Mouse (Mus musculus) adrenal gland, adult 18-20 months (tissue): ENCODE data around the gene Enpp5. TPM values are rescaled to one million over a fixed set of nuclear protein-coding genes. Genes with fewer than 3 reads are reported as not detected.

Experiments
- DNase-seq, 2 experiments: peaks; one replicate each; pipeline ENCODE4 v3.0.0; 2021 to 2022; ENCODE audit warnings: low spot score in 2 of 2
- total RNA-seq, 2 experiments: library from RNA; stranded (reverse); gene quantifications; 1 replicate in 1 of 2; 2 replicates in 1 of 2; pipeline ENCODE4 v1.2.3; 2021

The Enpp5 gene
- total RNA-seq, 2 experiments from 2014 or later, result 63.8 to 76.2 TPM

DNA sequence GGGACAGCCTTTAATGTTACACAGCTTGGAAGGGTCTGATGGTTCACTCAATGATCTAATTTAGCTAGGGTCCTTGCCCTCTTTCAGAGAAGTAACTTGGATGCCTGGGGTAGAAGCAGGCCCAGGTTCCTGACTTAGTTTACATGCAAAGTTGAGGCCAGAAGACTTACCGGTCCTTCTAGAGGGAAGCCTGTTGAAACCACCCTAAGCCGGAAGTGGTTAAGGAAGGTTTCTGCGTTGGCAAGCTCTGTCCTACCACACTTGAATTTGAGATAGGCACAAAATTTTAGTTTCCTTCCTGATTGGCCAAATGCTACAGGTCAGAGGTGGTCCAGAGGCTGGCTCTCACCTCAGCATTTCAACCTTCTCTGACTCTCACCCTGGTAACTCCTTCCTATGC, 9.6 kb downstream of the Enpp5 start:
- DNase-seq, result no peak

DNA sequence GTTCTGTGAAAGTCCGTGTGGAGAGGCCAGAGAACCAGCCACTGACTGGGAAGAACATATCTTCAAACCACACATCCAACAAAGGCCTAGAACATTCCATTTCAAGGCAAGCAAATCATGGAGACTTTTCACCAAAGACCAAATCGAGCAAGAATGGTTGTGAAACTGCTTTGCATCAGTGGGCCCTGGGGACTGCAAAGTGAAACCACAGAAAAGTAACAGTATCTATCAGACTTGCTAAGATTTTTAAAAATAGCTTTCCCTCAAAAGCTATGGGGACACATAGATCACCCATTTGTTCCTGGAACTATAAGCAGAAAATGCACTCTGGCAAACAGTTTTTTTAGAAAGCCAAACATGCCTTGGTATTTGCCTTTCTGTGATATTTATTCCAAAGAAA, 12.3 kb downstream of the Enpp5 start:
- DNase-seq, result no peak

- no peak for DNase-seq
Observed at GRCm38 (mm10) chr17:44091512-44091911, 12.9 kb downstream of the Enpp5 start.

DNA sequence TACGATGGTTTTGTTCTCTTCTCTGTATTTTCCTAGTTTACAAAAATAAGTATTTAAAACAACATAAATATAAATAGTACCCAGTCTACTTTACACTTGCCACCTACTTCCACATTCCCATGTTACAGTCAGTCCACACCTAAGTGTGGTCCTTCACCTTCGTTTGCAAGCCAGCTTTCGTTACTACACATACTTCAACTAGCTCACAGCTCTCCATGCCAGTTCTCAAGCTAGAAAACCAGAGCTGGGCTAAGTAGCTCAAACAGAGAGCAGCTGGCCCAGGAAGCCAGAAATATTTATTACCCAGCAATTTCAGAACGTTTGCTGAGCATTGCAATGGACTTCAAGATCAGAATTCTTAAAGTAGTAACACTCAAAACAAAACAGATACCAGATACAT, 21.9 kb downstream of the Enpp5 start:
- DNase-seq, result no peak

DNA sequence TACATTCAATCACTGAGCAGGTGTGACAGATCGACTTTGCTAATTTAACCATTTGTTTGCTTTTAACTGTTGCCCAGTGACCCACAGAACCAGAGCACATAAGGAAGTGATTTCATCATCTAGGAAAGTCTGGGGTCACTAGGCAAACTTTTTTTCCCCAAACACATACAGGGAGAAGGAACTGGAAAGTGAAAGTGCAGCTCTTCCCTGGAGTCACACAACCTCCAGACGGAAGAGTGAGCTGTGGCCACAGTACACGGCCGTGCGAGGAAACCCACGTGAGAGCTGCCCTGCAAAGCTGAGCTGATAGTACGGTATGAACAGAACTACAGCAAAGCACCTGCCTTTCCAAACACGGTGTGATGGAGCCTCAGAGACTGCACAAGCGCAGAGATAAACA, 22.3 kb downstream of the Enpp5 start:
- no peak for DNase-seq

DNA sequence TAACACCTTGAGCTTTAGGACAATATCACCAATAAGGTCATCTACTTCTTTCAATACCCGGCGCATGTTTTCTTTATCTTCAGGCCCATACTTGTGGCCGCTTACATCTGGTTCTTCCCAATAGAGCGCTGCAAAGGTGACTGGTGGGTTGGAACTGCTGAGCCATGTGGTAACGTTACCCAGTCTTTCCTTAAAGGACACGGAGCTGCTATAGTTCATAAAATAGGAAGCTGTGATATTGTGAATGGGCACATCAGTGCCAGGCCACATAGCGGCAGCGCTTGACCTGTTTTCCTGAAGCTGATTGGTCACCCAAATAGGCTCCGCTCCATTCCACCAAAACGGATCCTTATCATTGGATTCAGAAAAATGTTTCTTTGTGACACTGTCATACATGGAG, 23.3 kb downstream of the Enpp5 start:
- DNase-seq, result no peak

DNA sequence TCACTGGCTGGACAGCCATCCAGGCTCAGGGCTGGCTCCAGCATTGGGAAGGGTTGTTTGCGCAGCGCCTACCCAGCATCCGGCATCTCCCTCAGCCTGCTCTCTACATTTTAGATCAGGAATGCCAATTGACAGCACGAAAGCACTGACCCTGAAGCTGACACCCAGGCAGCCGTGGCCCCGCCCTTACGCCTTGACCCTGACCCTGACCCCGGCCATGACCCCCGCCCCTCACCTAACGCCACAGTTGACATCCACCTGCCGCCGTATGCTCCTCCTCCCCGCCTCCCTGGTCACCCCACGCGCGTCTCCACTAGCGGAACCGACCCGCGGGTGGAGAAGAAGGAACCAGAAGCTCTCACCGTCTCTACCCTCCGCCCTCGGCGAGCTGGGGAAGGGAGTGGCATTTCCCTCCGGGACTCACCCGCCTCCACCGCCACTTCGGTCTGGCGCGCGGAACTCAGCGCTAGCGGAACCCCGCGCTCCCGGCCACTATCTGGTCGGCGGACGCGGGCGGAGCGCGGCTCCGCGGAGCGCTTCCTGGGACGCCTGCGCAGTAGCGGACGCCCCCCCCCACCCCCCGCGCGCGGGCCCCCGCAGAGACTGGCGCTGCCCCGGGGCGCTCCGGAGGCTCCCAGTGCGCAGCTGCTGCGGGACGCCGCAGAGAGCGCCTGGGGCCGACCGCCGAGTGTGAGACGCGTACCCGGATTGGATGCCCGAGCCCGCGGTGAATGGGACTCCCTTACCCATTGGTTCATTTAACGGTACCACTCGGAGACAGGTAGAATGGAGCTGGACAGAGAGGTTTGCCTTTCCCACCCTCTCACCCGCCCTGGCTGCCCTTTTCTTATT, 26.9 kb downstream of the Enpp5 start, which contains the start of gene Enpp4:
Gene Enpp4, minus strand, starts transcription at position 523 of the 852 bp plus-strand sequence.
- peak; percentile 81 to 83 for DNase-seq

DNA sequence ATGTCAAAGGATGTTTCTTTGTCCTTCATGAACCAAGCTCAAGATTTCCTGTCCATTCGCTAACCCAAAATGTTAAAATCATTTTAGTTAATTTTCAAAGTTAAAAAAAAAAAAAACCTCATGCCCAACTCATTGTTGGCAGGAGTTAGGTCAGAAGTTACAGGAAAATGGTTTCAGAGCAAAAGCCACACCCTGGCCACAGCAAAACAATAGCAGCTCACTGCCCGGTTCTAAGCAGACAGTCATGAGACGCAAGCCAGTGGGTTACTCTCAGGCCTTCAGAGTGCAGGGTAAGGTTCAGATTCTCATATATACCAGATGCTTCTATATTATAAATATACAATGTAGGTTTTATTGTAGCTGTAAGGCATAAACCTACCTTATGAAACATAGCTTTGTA, 29.7 kb downstream of the Enpp5 start:
- no peak for DNase-seq

- no peak for DNase-seq
Observed at GRCm38 (mm10) chr17:44116584-44116983, 38.0 kb downstream of the Enpp5 start.

- no peak for DNase-seq
Observed at GRCm38 (mm10) chr17:44117721-44118120, 39.1 kb downstream of the Enpp5 start.

DNA sequence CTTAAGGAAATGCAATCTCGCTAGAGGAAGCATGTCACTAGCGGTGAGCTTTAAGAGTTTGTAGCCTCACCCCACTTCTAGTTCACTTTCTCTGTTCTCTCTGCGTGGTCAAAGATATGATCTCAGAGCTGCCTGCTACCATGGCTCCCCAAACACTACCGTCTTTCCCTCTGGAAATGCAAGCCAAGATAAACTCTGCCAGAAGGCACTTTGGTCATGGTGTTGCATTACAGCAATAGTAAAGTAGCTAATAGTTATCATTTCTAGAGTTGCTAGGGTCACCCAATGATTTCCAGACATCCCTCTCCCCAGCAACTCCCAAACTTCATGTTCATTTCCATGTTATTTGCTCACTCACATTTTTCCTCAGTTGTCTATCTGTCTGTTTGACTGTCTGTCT, 39.6 kb downstream of the Enpp5 start:
- no peak for DNase-seq

GRCm38 (mm10) chr17:44121366-44122100, 42.9 kb downstream of the Enpp5 start:
- no peak for DNase-seq

DNA sequence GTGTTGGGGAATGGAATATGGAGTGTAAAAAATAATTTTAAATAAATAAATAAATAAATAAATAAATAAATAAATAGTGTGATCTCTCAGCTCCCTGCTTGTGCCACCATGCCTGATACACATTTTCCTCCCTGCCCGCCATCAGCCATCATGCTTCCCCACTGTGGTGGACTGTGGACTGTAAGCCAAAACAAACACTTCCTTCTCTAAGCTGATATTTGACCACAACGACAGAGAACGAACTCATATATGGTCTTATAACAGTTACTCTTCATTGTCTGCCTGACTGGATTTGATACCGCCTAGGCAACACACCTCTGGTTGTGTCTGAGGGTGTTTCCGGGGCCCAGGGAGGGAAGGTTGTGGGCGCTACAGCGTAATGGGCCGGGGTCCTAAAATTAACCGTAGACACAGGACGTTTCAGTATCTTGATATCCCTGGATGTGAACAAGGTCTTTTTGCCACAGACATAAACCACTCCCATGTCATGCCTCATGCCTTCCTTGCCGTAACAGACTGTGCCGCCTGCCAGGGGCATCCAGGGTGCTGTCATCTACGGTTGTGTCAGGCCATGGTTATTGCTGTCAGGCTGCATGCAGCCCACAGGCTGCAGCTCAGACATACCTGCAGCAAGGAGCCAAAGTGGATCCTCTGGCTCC, 50.6 kb downstream of the Enpp5 start:
- no peak for DNase-seq

DNA sequence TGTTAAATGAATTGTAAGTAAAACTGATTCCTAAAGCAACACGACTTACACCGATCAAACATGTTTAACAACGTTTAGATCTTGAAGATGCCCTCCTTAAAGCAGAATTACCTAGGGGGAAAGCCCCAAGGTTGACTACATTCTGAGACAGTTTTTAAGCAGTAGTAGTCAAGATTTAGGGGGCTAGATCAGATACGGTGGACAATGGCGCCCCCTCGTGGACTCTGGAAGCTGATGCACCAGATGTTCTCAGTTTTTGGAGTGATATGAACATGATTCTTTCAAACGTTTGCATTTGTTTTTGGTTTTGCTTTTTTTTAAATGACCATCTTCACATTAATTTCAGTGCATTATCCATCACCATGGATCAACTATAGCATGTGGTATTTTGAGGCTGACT, 51.8 kb downstream of the Enpp5 start:
- peak; percentile 62 to 81 for DNase-seq

DNA sequence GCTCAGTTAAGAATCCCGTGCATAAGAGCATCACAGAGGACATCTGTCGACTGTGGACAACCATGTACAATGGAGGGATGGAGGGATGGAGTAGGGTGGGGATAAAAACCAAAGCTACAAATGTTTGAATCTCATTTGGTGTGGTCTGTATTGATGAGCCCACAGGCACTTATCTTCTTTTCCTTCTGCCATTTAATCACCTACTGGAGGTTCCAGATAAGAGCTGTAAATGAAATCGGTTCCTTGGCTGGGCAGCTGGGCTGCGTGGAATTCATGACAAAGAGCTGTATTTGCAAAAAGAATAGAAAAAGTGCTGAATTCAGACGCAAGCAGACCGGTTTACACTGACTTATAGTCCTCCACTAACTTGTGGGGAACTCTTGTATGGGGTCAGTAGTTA, 55.5 kb downstream of the Enpp5 start:
- DNase-seq, result no peak

- DNase-seq, result no peak
Observed at GRCm38 (mm10) chr17:44134545-44134944, 55.9 kb downstream of the Enpp5 start.

GRCm38 (mm10) chr17:44136018-44136417, 57.4 kb downstream of the Enpp5 start:
- no peak for DNase-seq

Other genes starting within 250 kb of the Enpp5 start
- 10 to 100 TPM; 12.1 to 13.0 TPM for gene Enpp4, start 27.0 kb downstream of the Enpp5 start, total RNA-seq
- gene Clic5, start 109.8 kb downstream of the Enpp5 start, total RNA-seq, result 10 to 100 TPM; 19.0 to 45.4 TPM